In the genomic region with DNA sequence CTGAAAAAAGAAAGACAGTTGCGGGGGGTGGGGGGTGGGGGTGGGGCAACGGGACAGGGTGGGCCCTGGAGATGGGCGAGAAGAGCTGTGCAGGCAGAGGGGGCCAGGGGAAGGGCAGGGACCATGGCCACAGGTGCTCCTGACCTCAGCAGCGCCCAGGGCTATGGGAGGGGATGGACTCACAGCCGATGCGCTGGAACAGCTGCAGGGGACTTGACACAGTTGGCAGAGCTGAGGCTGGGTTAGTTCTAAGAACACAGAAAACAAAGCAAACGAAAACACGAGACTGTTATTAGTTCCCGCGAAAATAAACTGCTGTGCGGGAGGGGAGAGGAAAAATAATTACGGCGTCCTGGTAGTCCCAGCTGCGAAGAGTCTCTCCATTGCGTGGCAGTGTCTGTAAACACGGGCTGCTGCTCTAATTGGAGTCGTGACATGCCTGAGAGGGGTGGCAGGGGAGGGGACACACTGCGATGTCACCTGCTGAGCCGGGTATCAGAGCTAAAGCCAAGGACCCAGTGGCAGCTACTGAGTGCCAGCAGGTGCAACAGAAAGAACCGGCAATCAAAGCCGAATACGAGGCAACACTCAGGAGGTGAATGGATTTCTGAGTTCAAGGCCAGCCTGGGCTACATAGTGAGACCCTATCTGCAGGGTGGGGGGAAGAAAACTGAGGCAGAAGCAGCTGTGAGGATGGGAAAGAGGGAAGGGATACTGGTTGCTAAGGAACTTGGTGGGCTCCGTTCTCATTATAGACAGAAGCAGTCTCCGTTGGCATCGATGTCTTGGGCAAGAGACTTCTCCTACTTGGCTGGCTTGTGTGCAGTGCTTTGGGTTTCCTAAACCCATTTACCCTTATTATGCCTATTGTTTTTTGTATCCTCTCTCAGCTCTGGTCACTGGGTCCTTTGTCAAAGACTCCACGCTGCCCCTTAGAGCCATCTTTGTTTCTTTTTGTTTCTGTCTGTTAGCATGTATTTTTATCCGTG, we compare ENCODE assay signal across 10 mouse cellular contexts. TPM values are rescaled to one million over a fixed set of nuclear protein-coding genes. Genes with fewer than 3 reads are reported as not detected.
A peak's percentile ranks its signal among the peaks of the same experiment; 100 is the strongest.
DNase-seq lines count a peak whose midpoint lies in the region; ATAC-seq and TF ChIP-seq lines count a peak whose summit lies in the region.
"Had no signal": no experiment of that assay in that cellular context is flagged by ENCODE, and none has a peak within 500 bp of the region (broad histone marks: within the 10 kb centered on the region; RNA-seq: fewer than 3 reads in every experiment).

No protein-coding gene starts in this region.

- H3K4me3 ChIP-seq in cerebellum, adult 2 months (replicated peaks; ENCODE audit: insufficient read depth, low read depth, low read length), result no peak overlapping the region
- H3K4me3 ChIP-seq in lung, embryonic 15.5 days, result no peak overlapping the region
- no peak overlapping the region for H3K4me3 ChIP-seq in hindbrain, embryonic 12.5 days
- 0 out of 2 replicates have a peak overlapping the region, but pooled peaks have one; percentile 8 for H3K4me3 ChIP-seq in neural tube, embryonic 15.5 days (replicated peaks)
- no peak overlapping the region for H3K4me3 ChIP-seq in lung, postnatal 0 days (ENCODE audit: low read depth, low read length)
- H3K4me3 ChIP-seq: liver, embryonic 15.5 days had no signal

- DNase-seq in cerebellum, adult 2 months, result peak; percentile 26 to 42
- no peak for DNase-seq in lung, adult 18-20 months
- DNase-seq in right cerebral cortex, postnatal 14 days, result no peak
- no peak for DNase-seq in lung, postnatal 0 days (ENCODE audit: low spot score)

- no peak overlapping the region for H3K27ac ChIP-seq in cerebellum, adult 2 months (ENCODE audit: insufficient read depth, low read length)
- no peak overlapping the region for H3K27ac ChIP-seq in lung, embryonic 15.5 days
- H3K27ac ChIP-seq in hindbrain, embryonic 12.5 days, result peak overlapping the region; percentile 55
- H3K27ac ChIP-seq in neural tube, embryonic 15.5 days (replicated peaks), result peak overlapping the region; percentile 33
- no peak overlapping the region for H3K27ac ChIP-seq in lung, postnatal 0 days (ENCODE audit: low read length)

- no peaks in the 10 kb centered on the region for H3K9me3 ChIP-seq in lung, embryonic 15.5 days
- H3K9me3 ChIP-seq in hindbrain, embryonic 12.5 days (replicated peaks), result no peaks in the 10 kb centered on the region
- no peaks in the 10 kb centered on the region for H3K9me3 ChIP-seq in neural tube, embryonic 15.5 days (replicated peaks)
- no peaks in the 10 kb centered on the region for H3K9me3 ChIP-seq in lung, postnatal 0 days (ENCODE audit: low read length)
- H3K9me3 ChIP-seq: liver, embryonic 15.5 days had no signal

- WGBS in cerebellum, adult 2 months, result 23% methylated on average over 27 of the region's 27 CpGs
- WGBS in lung, embryonic 15.5 days, result 48% methylated on average over 27 of the region's 27 CpGs
- WGBS in hindbrain, embryonic 12.5 days, result 51% methylated on average over 27 of the region's 27 CpGs
- 31% methylated on average over 27 of the region's 27 CpGs for WGBS in neural tube, embryonic 15.5 days
- 50% methylated on average over 27 of the region's 27 CpGs for WGBS in lung, postnatal 0 days

- no peaks in the 10 kb centered on the region for H3K36me3 ChIP-seq in lung, embryonic 15.5 days
- no peaks in the 10 kb centered on the region for H3K36me3 ChIP-seq in hindbrain, embryonic 12.5 days
- no peaks in the 10 kb centered on the region for H3K36me3 ChIP-seq in neural tube, embryonic 15.5 days
- H3K36me3 ChIP-seq in lung, postnatal 0 days (ENCODE audit: insufficient read depth, low read length), result no peaks in the 10 kb centered on the region
- H3K36me3 ChIP-seq: liver, embryonic 15.5 days had no signal

- no peak for TF ChIP-seq CTCF in cerebellum, adult 2 months (IDR thresholded peaks at IDR 0.05; ENCODE audit: borderline replicate concordance, insufficient read depth, low read depth, low read length)
- no peak for TF ChIP-seq CTCF in lung, postnatal 0 days (IDR thresholded peaks at IDR 0.05)

- H3K9ac ChIP-seq in lung, embryonic 15.5 days, result no peak overlapping the region
- 0 out of 2 replicates have a peak overlapping the region, but pooled peaks have one; percentile 14 for H3K9ac ChIP-seq in hindbrain, embryonic 12.5 days
- H3K9ac ChIP-seq in neural tube, embryonic 15.5 days (replicated peaks), result peak overlapping the region; percentile 1; the same call in 1 of the 2 replicates
- no peak overlapping the region for H3K9ac ChIP-seq in lung, postnatal 0 days (replicated peaks; ENCODE audit: low read depth)
- H3K9ac ChIP-seq: liver, embryonic 15.5 days had no signal

- TF ChIP-seq EP300 in lung, postnatal 0 days (IDR thresholded peaks at IDR 0.05), result no peak

- peaks cover 23% of the 10 kb centered on the region for H3K4me1 ChIP-seq in cerebellum, adult 2 months (ENCODE audit: control insufficient read depth, insufficient read depth, low read length)
- H3K4me1 ChIP-seq in lung, embryonic 15.5 days, result peaks cover 62% of the 10 kb centered on the region
- H3K4me1 ChIP-seq in hindbrain, embryonic 12.5 days, result peaks cover 55% of the 10 kb centered on the region
- H3K4me1 ChIP-seq in neural tube, embryonic 15.5 days, result peaks cover 72% of the 10 kb centered on the region
- peaks cover 11% of the 10 kb centered on the region; the same call in 1 of the 2 replicates for H3K4me1 ChIP-seq in lung, postnatal 0 days (ENCODE audit: insufficient read depth, low read depth, low read length)

- ATAC-seq in cerebellum, adult (ENCODE audit: insufficient number of reproducible peaks, low FRiP score, low TSS enrichment), result no peak
- ATAC-seq in lung, embryonic 15.5 days (ENCODE audit: borderline replicate concordance, extremely low read depth, low FRiP score, low TSS enrichment), result no peak
- no peak for ATAC-seq in hindbrain, embryonic 12.5 days (ENCODE audit: low FRiP score)
- no peak for ATAC-seq in neural tube, embryonic 15.5 days (ENCODE audit: low FRiP score)
- no peak for ATAC-seq in lung, postnatal 0 days
- ATAC-seq: inflammation-experienced regulatory T-cells, adult 6 months had no signal

- TF ChIP-seq POLR2A in cerebellum, adult 2 months (IDR thresholded peaks at IDR 0.05; ENCODE audit: borderline replicate concordance, insufficient read depth, low read length), result no peak

- H3K4me2 ChIP-seq in lung, embryonic 15.5 days, result 0 out of 2 replicates have a peak overlapping the region, but pooled peaks have one; percentile 10
- H3K4me2 ChIP-seq in hindbrain, embryonic 12.5 days (replicated peaks), result no peak overlapping the region
- peak overlapping the region; percentile 43 for H3K4me2 ChIP-seq in neural tube, embryonic 15.5 days
- H3K4me2 ChIP-seq in lung, postnatal 0 days (replicated peaks; ENCODE audit: low read depth, low read length), result no peak overlapping the region

- H3K27me3 ChIP-seq in cerebellum, adult 2 months (ENCODE audit: control insufficient read depth, insufficient read depth, low read length), result no peaks in the 10 kb centered on the region
- no peaks in the 10 kb centered on the region for H3K27me3 ChIP-seq in lung, embryonic 15.5 days
- no peaks in the 10 kb centered on the region for H3K27me3 ChIP-seq in hindbrain, embryonic 12.5 days
- no peaks in the 10 kb centered on the region for H3K27me3 ChIP-seq in neural tube, embryonic 15.5 days (replicated peaks)
- H3K27me3 ChIP-seq in lung, postnatal 0 days (replicated peaks; ENCODE audit: insufficient read depth, low read length), result no peaks in the 10 kb centered on the region
- H3K27me3 ChIP-seq: liver, embryonic 15.5 days had no signal

RNA-seq across cellular contexts. Expression of a gene that starts 5.0 kb away (rescaled TPM):
- 20.9 and 22.5 TPM in 2 replicates for polyA plus RNA-seq in cerebellum, adult 2 months (2012; rRNA removed)
- polyA plus RNA-seq in lung, embryonic 15.5 days (2015; fragmentation: Nextera tagmentation; extraction: Ambion mirVana), result 21.4 and 22.6 TPM in 2 replicates
- polyA plus RNA-seq in hindbrain, embryonic 12.5 days (2016; fragmentation: Nextera tagmentation; extraction: Ambion mirVana), result 16.1 and 19.6 TPM in 2 replicates
- 30.6 and 31.2 TPM in 2 replicates for polyA plus RNA-seq in neural tube, embryonic 15.5 days (2015; fragmentation: Nextera tagmentation; extraction: Ambion mirVana)
- 19.9 and 21.7 TPM in 2 replicates for polyA plus RNA-seq in lung, postnatal 0 days (2015; fragmentation: Nextera tagmentation; extraction: Ambion mirVana)

RNA-seq across cellular contexts. Expression of a gene that starts 54.6 kb away (rescaled TPM):
- polyA plus RNA-seq in cerebellum, adult 2 months (2012; rRNA removed), result 0.82 and 1.4 TPM in 2 replicates
- 0.28 TPM in 1 of 2 replicates, not detected in the other for polyA plus RNA-seq in lung, embryonic 15.5 days (2015; fragmentation: Nextera tagmentation; extraction: Ambion mirVana)
- not detected in 2 replicates for polyA plus RNA-seq in hindbrain, embryonic 12.5 days (2016; fragmentation: Nextera tagmentation; extraction: Ambion mirVana)
- 1.6 TPM in 1 of 2 replicates, not detected in the other for polyA plus RNA-seq in neural tube, embryonic 15.5 days (2015; fragmentation: Nextera tagmentation; extraction: Ambion mirVana)
- polyA plus RNA-seq in lung, postnatal 0 days (2015; fragmentation: Nextera tagmentation; extraction: Ambion mirVana), result not detected in 2 replicates

Comparison
In these comparisons a context has a peak if more than half of its experiments do, and no peak if none do; other contexts are left out.
1. H3K4me2 ChIP-seq: peak in lung, embryonic 15.5 days (single experiment) and neural tube, embryonic 15.5 days (single experiment); none in hindbrain, embryonic 12.5 days (single experiment) and lung, postnatal 0 days (single experiment).
2. DNase-seq: peak in cerebellum, adult 2 months (2 of 2); none in lung, adult 18-20 months (0 of 2), right cerebral cortex, postnatal 14 days (single experiment) and lung, postnatal 0 days (single experiment).
3. H3K27ac ChIP-seq: peak in hindbrain, embryonic 12.5 days (single experiment) and neural tube, embryonic 15.5 days (single experiment); none in cerebellum, adult 2 months (single experiment), lung, embryonic 15.5 days (single experiment) and lung, postnatal 0 days (single experiment).
4. H3K9ac ChIP-seq: peak in hindbrain, embryonic 12.5 days (single experiment) and neural tube, embryonic 15.5 days (single experiment); none in lung, embryonic 15.5 days (single experiment) and lung, postnatal 0 days (single experiment).